Mouse (Mus musculus): ENCODE results near the gene Foxj1. TPM values are rescaled to one million over a fixed set of nuclear protein-coding genes. Genes with fewer than 3 reads are reported as not detected.
A peak's percentile ranks its signal among the peaks of the same experiment; 100 is the strongest.
"Not testable (repeated sequence)": the region's sequence is repeated elsewhere in the genome, so short reads cannot be mapped to it uniquely, and the experiment has no call there.

Foxj1 gene
- total RNA-seq (2014; rRNA removed) (24.8 and 37.6 TPM in 2 replicates), polyA plus RNA-seq (2015; fragmentation: Nextera tagmentation; extraction: Ambion mirVana) (15.7 and 19.9 TPM in 2 replicates)

- peak; percentile 97 for DNase-seq
- Histone ChIP-seq H3K4me2 (ENCODE audit: low read depth) (peak within 1 kb of the TSS; percentile 99), H3K9me3 (ENCODE audit: low read length) (no peaks in the 10 kb centered on the region), H3K4me1 (ENCODE audit: insufficient read depth) (peaks cover 11% of the 10 kb centered on the region), H3K27ac (ENCODE audit: low read depth, low read length) (peak within 1 kb of the TSS; percentile 51), H3K9ac (peak within 1 kb of the TSS; percentile 66), H3K27me3 (ENCODE audit: insufficient read depth, low read length) (peaks cover 5% of the 10 kb centered on the region; the same call in 1 of the 2 replicates), H3K36me3 (ENCODE audit: insufficient read depth) (peaks cover 13% of the 10 kb centered on the region; the same call in 1 of the 2 replicates), H3K4me3 (ENCODE audit: low read depth, low read length) (peak within 1 kb of the TSS; percentile 53)
- peak; percentile 61 for TF ChIP-seq CTCF (IDR thresholded peaks at IDR 0.05; ENCODE audit: low read depth)
- peak; percentile 97 for ATAC-seq
- WGBS, result under 1% methylated on average over 54 of the region's 61 CpGs
These were observed at the start of gene Foxj1 for GRCm38 (mm10) chr11:116335244-116336036. Foxj1 (minus strand) TSS chr11:116335399.

GRCm38 (mm10) chr11:116384171-116384570 lies 49.0 kb upstream of the Foxj1 start:
- DNase-seq, result no peak
- 0 out of 2 replicates have a peak, but pooled peaks cover 3% of the 10 kb centered on the region for H3K4me1 ChIP-seq (ENCODE audit: insufficient read depth)
- H3K36me3 ChIP-seq (ENCODE audit: insufficient read depth), result peaks cover 24% of the 10 kb centered on the region; the same call in 1 of the 2 replicates
- 84% methylated on average over 11 of the region's 11 CpGs for WGBS
- H3K4me3 ChIP-seq (ENCODE audit: low read depth, low read length), result no peak overlapping the region
- H3K4me2 ChIP-seq (ENCODE audit: low read depth), result no peak overlapping the region
- TF ChIP-seq CTCF (IDR thresholded peaks at IDR 0.05; ENCODE audit: low read depth), result no peak
- no peak for ATAC-seq
- H3K9me3 ChIP-seq (ENCODE audit: low read length), result no peaks in the 10 kb centered on the region
- H3K9ac ChIP-seq, result no peak overlapping the region
- no peak overlapping the region for H3K27ac ChIP-seq (ENCODE audit: low read depth, low read length)
- H3K27me3 ChIP-seq (ENCODE audit: insufficient read depth, low read length), result no peaks in the 10 kb centered on the region

- not testable (repeated sequence) for H3K9me3 ChIP-seq (ENCODE audit: low read length); DNase-seq; H3K27me3 ChIP-seq (ENCODE audit: insufficient read depth, low read length); H3K4me2 ChIP-seq (ENCODE audit: low read depth); ATAC-seq; H3K4me1 ChIP-seq (ENCODE audit: insufficient read depth); H3K9ac ChIP-seq; H3K27ac ChIP-seq (ENCODE audit: low read depth, low read length); H3K4me3 ChIP-seq (ENCODE audit: low read depth, low read length)
- H3K36me3 ChIP-seq (ENCODE audit: insufficient read depth), result peaks cover 24% of the 10 kb centered on the region; the same call in 1 of the 2 replicates
- WGBS, result 89% methylated on average over 5 of the region's 5 CpGs
These were observed 47.9 kb upstream of the Foxj1 start for GRCm38 (mm10) chr11:116383070-116383469.

GRCm38 (mm10) chr11:116380767-116381166 lies 45.6 kb upstream of the Foxj1 start:
- 87% methylated on average over 7 of the region's 7 CpGs for WGBS
- H3K4me3 ChIP-seq (ENCODE audit: low read depth, low read length), result no peak overlapping the region
- no peaks in the 10 kb centered on the region for H3K27me3 ChIP-seq (ENCODE audit: insufficient read depth, low read length)
- H3K27ac ChIP-seq (ENCODE audit: low read depth, low read length), result no peak overlapping the region
- no peaks in the 10 kb centered on the region for H3K4me1 ChIP-seq (ENCODE audit: insufficient read depth)
- TF ChIP-seq CTCF (IDR thresholded peaks at IDR 0.05; ENCODE audit: low read depth), result no peak
- no peak overlapping the region for H3K4me2 ChIP-seq (ENCODE audit: low read depth)
- ATAC-seq (no peak), DNase-seq (no peak)
- peaks cover 19% of the 10 kb centered on the region; the same call in 1 of the 2 replicates for H3K36me3 ChIP-seq (ENCODE audit: insufficient read depth)
- no peak overlapping the region for H3K9ac ChIP-seq
- no peaks in the 10 kb centered on the region for H3K9me3 ChIP-seq (ENCODE audit: low read length)

- H3K9ac ChIP-seq, result no peak overlapping the region
- H3K27ac ChIP-seq (ENCODE audit: low read depth, low read length), result no peak overlapping the region
- no peaks in the 10 kb centered on the region for H3K4me1 ChIP-seq (ENCODE audit: insufficient read depth)
- H3K36me3 ChIP-seq (ENCODE audit: insufficient read depth), result peaks cover 19% of the 10 kb centered on the region; the same call in 1 of the 2 replicates
- DNase-seq (no peak), ATAC-seq (no peak)
- TF ChIP-seq CTCF (IDR thresholded peaks at IDR 0.05; ENCODE audit: low read depth), result no peak
- H3K4me2 ChIP-seq (ENCODE audit: low read depth), result no peak overlapping the region
- H3K27me3 ChIP-seq (ENCODE audit: insufficient read depth, low read length), result no peaks in the 10 kb centered on the region
- no peak overlapping the region for H3K4me3 ChIP-seq (ENCODE audit: low read depth, low read length)
- no peaks in the 10 kb centered on the region for H3K9me3 ChIP-seq (ENCODE audit: low read length)
- 88% methylated on average over 6 of the region's 6 CpGs for WGBS
These were observed 44.3 kb upstream of the Foxj1 start for GRCm38 (mm10) chr11:116379530-116379929.

- ATAC-seq, result no peak
- H3K4me2 ChIP-seq (ENCODE audit: low read depth), result no peak overlapping the region
- H3K9ac ChIP-seq, result no peak overlapping the region
- peaks cover 13% of the 10 kb centered on the region; the same call in 1 of the 2 replicates for H3K36me3 ChIP-seq (ENCODE audit: insufficient read depth)
- DNase-seq, result no peak
- H3K4me1 ChIP-seq (ENCODE audit: insufficient read depth), result no peaks in the 10 kb centered on the region
- WGBS, result 82% methylated on average over 7 of the region's 7 CpGs
- TF ChIP-seq CTCF (IDR thresholded peaks at IDR 0.05; ENCODE audit: low read depth), result no peak
- H3K27ac ChIP-seq (ENCODE audit: low read depth, low read length), result no peak overlapping the region
- H3K9me3 ChIP-seq (ENCODE audit: low read length), result no peaks in the 10 kb centered on the region
- H3K27me3 ChIP-seq (ENCODE audit: insufficient read depth, low read length), result no peaks in the 10 kb centered on the region
- no peak overlapping the region for H3K4me3 ChIP-seq (ENCODE audit: low read depth, low read length)
These were observed 41.9 kb upstream of the Foxj1 start for GRCm38 (mm10) chr11:116376945-116377661.

Measured in forebrain, postnatal 0 days (tissue).